Mouse (Mus musculus) heart, adult 2 months (tissue): ENCODE results near the gene Frmd6. TPM values are rescaled to one million over a fixed set of nuclear protein-coding genes. Genes with fewer than 3 reads are reported as not detected.

Experiments
- DNase-seq, 2 experiments: peaks; one replicate each; pipeline ENCODE4 v3.0.0; 2021
- H3K27ac ChIP-seq: fragments of 200-600 bp; 2 replicates; pipeline ENCODE4 v1.8.1; 2022
- H3K27me3 ChIP-seq: fragments of 200-500 bp; 2 replicates; pipeline ENCODE4 v1.6.1; 2012; ENCODE audit warnings: mild to moderate bottlenecking, low read length, inconsistent platforms, mixed read lengths; ENCODE audit not compliant: control insufficient read depth, insufficient read depth
- H3K36me3 ChIP-seq: fragments of 200-500 bp; 2 replicates; pipeline ENCODE4 v1.6.1; 2012; ENCODE audit warnings: low read length, inconsistent platforms; ENCODE audit not compliant: control insufficient read depth, insufficient read depth
- H3K4me1 ChIP-seq: fragments of 200-500 bp; 2 replicates; pipeline ENCODE4 v1.6.1; 2011; ENCODE audit warnings: low read length; ENCODE audit not compliant: control insufficient read depth, insufficient read depth
- H3K4me3 ChIP-seq: fragments of 200-600 bp; 2 replicates; pipeline ENCODE4 v1.8.1; 2022
- H3K79me2 ChIP-seq: fragments of 200-500 bp; replicated peaks from 2 replicates; pipeline ENCODE4 v1.6.1; 2012; ENCODE audit warnings: mild to moderate bottlenecking, inconsistent platforms, low read length, moderate library complexity, mixed read lengths; ENCODE audit not compliant: control insufficient read depth, insufficient read depth
- H3K9ac ChIP-seq: fragments of 200-500 bp; 2 replicates; pipeline ENCODE4 v1.6.1; 2012; ENCODE audit warnings: low read depth, mild to moderate bottlenecking, control low read depth, inconsistent platforms, low read length, mixed read lengths
- CTCF ChIP-seq: fragments of 200-600 bp; IDR thresholded peaks from 2 replicates; pipeline ENCODE4 v1.8.1; 2022; ENCODE audit warnings: antibody characterized with exemption, mild to moderate bottlenecking, moderate library complexity
- EP300 ChIP-seq: fragments of 200-500 bp; IDR thresholded peaks from 2 replicates; pipeline ENCODE4 v1.6.1; 2011; ENCODE audit warnings: low read depth, low read length, control low read depth; ENCODE audit not compliant: insufficient read depth
- POLR2A ChIP-seq: fragments of 200-500 bp; IDR thresholded peaks from 2 replicates; pipeline ENCODE4 v1.6.1; 2011; ENCODE audit warnings: mild to moderate bottlenecking, low read depth, low read length, control low read depth; ENCODE audit not compliant: insufficient read depth
- WGBS: fragments of 180-500 bp; shearing (Covaris S2); methylation state at CpG from one replicate; pipeline ENCODE4 v1.1.7; 2018; 5-methylcytosine and 5-hydroxymethylcytosine counted together
- intact Hi-C: fragments of 180-260 bp; cut with DNase I; formaldehyde crosslinking; loops from one replicate; pipeline ENCODE4 v1.15.1; 2025
- polyA plus RNA-seq: library from polyadenylated mRNA; depleted of rRNA; stranded (reverse); fragments of >200 nt; gene quantifications from 2 replicates; pipeline ENCODE4 v1.2.3, GENCODE M21; 2012
- total RNA-seq, 2 experiments: library from RNA; stranded (reverse); gene quantifications; 2 replicates each; pipeline ENCODE4 v1.2.3; 2021

Frmd6 gene
- total and polyA plus RNA-seq, 3 experiments, result 17.3 to 33.2 (median 31.4) TPM

- Histone ChIP-seq H3K4me3 (no peak overlapping the region), H3K36me3 (peaks cover 8% of the 10 kb centered on the region), H3K79me2 (no peaks in the 10 kb centered on the region), H3K27ac (peak overlapping the region; percentile 77), H3K9ac (no peak overlapping the region), H3K27me3 (no peaks in the 10 kb centered on the region), H3K4me1 (peaks cover 16% of the 10 kb centered on the region)
- 32% methylated on average over 9 of the region's 9 CpGs for WGBS
- intact Hi-C loops, result loop anchor here (2.0 kb wide), 2 partner anchors 56 to 230 kb away; partner anchors contain the start of gene Frmd6
- no peak for TF ChIP-seq EP300
- no peak for TF ChIP-seq POLR2A
- no peak for TF ChIP-seq CTCF
- DNase-seq, result peak in 1 of 2 experiments; percentile 27
Measured at GRCm38 (mm10) chr12:70880396-70880975, 55.2 kb downstream of the Frmd6 start.

DNA sequence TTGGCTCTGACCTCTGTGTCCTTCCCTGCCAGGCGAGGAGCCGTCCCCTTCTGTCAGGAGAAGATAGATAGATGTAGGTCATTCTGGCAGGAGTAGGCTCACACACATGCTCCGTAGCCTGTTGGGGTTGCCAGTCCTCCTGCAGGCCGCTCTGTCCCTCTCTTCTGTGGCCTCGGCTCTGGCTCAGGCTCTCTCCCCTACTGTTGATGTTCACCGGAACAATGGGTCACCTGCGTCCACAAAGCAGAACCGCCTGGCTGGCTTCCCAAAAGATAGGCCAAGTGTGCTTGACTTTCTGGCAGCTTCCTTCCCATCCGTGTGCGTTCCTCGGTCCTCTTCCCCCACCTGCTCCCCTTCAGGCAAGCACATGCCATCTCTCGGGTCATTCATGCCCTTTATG, 56.0 kb downstream of the Frmd6 start:
- intact Hi-C loops, result loop anchor here (2.0 kb wide), 2 partner anchors 57 to 231 kb away; partner anchors contain the start of gene Frmd6
- Histone ChIP-seq H3K9ac (no peak overlapping the region), H3K36me3 (peaks cover 8% of the 10 kb centered on the region), H3K4me1 (peaks cover 16% of the 10 kb centered on the region), H3K27me3 (no peaks in the 10 kb centered on the region), H3K27ac (peak overlapping the region; percentile 77), H3K4me3 (no peak overlapping the region), H3K79me2 (no peaks in the 10 kb centered on the region)
- DNase-seq, result peak; percentile 75 to 86
- no peak for TF ChIP-seq POLR2A
- peak; percentile 95 for TF ChIP-seq EP300
- peak; percentile 17; the same call in 1 of the 2 replicates for TF ChIP-seq CTCF
- 16% methylated on average over 12 of the region's 12 CpGs for WGBS

GRCm38 (mm10) chr12:70881854-70882253, 56.5 kb downstream of the Frmd6 start:
- no peaks in the 10 kb centered on the region for H3K27me3 ChIP-seq
- no peak for TF ChIP-seq POLR2A
- intact Hi-C loops, result loop anchor here (2.0 kb wide), 2 partner anchors 57 to 231 kb away; partner anchors contain the start of gene Frmd6
- H3K4me3 ChIP-seq, result no peak overlapping the region
- H3K27ac ChIP-seq, result peak overlapping the region; percentile 77
- peaks cover 8% of the 10 kb centered on the region for H3K36me3 ChIP-seq
- 67% methylated on average over 4 of the region's 4 CpGs for WGBS
- H3K9ac ChIP-seq, result no peak overlapping the region
- no peaks in the 10 kb centered on the region for H3K79me2 ChIP-seq
- DNase-seq, result peak; percentile 39 to 40
- H3K4me1 ChIP-seq, result peaks cover 16% of the 10 kb centered on the region

- WGBS, result 92% methylated on average over 14 of the region's 14 CpGs
- H3K27me3 ChIP-seq, result no peaks in the 10 kb centered on the region
- peaks cover 8% of the 10 kb centered on the region for H3K36me3 ChIP-seq
- no peaks in the 10 kb centered on the region for H3K79me2 ChIP-seq
- intact Hi-C loops, result no loop called here
- no peak for DNase-seq
- H3K27ac ChIP-seq, result no peak overlapping the region
- peaks cover 16% of the 10 kb centered on the region for H3K4me1 ChIP-seq
- H3K4me3 ChIP-seq, result no peak overlapping the region
- no peak overlapping the region for H3K9ac ChIP-seq
- TF ChIP-seq POLR2A, result no peak
- no peak for TF ChIP-seq EP300
- TF ChIP-seq CTCF, result no peak
Measured at GRCm38 (mm10) chr12:70883141-70883540, 57.8 kb downstream of the Frmd6 start.

GRCm38 (mm10) chr12:70884113-70884512, 58.8 kb downstream of the Frmd6 start:
- H3K4me3 ChIP-seq, result no peak overlapping the region
- WGBS, result 96% methylated on average over 7 of the region's 7 CpGs
- peaks cover 16% of the 10 kb centered on the region for H3K4me1 ChIP-seq
- TF ChIP-seq EP300 (no peak), CTCF (peak; percentile 41), POLR2A (no peak)
- peaks cover 4% of the 10 kb centered on the region for H3K36me3 ChIP-seq
- intact Hi-C loops, result no loop called here
- H3K9ac ChIP-seq, result no peak overlapping the region
- no peak for DNase-seq
- H3K27ac ChIP-seq, result no peak overlapping the region
- H3K27me3 ChIP-seq, result no peaks in the 10 kb centered on the region
- H3K79me2 ChIP-seq, result no peaks in the 10 kb centered on the region

- WGBS, result 68% methylated on average over 5 of the region's 6 CpGs
- H3K79me2 ChIP-seq, result no peaks in the 10 kb centered on the region
- no peak overlapping the region for H3K27ac ChIP-seq
- H3K27me3 ChIP-seq, result no peaks in the 10 kb centered on the region
- no peak overlapping the region for H3K4me3 ChIP-seq
- intact Hi-C loops, result no loop called here
- no peak overlapping the region for H3K9ac ChIP-seq
- no peak for TF ChIP-seq EP300
- TF ChIP-seq CTCF, result no peak
- no peak for TF ChIP-seq POLR2A
- no peak for DNase-seq
- peaks cover 4% of the 10 kb centered on the region for H3K36me3 ChIP-seq
- peaks cover 14% of the 10 kb centered on the region for H3K4me1 ChIP-seq
Measured at GRCm38 (mm10) chr12:70884973-70885372, 59.7 kb downstream of the Frmd6 start.
